Comparison of ENCODE assay signal across 9 mouse cellular contexts in the genomic region with DNA sequence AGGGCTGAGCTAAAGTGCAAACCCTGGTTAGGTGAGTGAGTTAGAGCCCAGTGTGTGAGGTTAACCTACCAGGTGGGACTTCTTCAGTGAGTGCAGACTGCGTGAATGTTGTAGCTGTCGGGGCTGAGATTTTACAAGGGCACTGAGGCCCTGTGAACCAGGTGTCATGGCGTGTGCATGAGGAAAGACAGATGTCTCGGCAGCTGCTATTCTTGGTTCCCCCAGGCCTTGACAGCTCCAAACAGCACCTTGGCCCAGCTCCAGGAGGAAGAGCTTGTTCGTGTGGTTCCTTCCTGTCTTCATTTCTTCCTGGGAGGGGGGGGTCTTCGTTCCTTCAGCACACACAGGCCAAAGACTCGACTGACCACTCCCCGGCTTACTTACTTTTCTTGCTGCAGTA.
A peak's percentile ranks its signal among the peaks of the same experiment; 100 is the strongest.
DNase-seq lines count a peak whose midpoint lies in the region; ATAC-seq and TF ChIP-seq lines count a peak whose summit lies in the region.
"Had no signal": no experiment of that assay in that cellular context is flagged by ENCODE, and none has a peak within 500 bp of the region (broad histone marks: within the 10 kb centered on the region; RNA-seq: fewer than 3 reads in every experiment).

No protein-coding gene starts in this region.

- DNase-seq in hindbrain, postnatal 0 days (ENCODE audit: low spot score) = peak; percentile 30
- DNase-seq in right cerebral cortex, postnatal 10 days (ENCODE audit: low spot score in 2 of 2) = peak; percentile 59 to 61
- DNase-seq in right cerebral cortex, postnatal 4 days = no peak
- peak; percentile 59 for DNase-seq in limb, embryonic 10.5 days (ENCODE audit: low spot score)
- no peak for DNase-seq in thymus, postnatal 25 days
- DNase-seq in cerebellum, adult 18-20 months = no peak
- DNase-seq: kidney, adult 18-20 months had no signal

- no peaks in the 10 kb centered on the region for H3K36me3 ChIP-seq in hindbrain, postnatal 0 days (ENCODE audit: insufficient read depth, low read length)
- H3K36me3 ChIP-seq in hindbrain, embryonic 13.5 days = no peaks in the 10 kb centered on the region
- H3K36me3 ChIP-seq in limb, embryonic 10.5 days = no peaks in the 10 kb centered on the region
- H3K36me3 ChIP-seq: liver, embryonic 12.5 days had no signal

- no peaks in the 10 kb centered on the region for H3K9me3 ChIP-seq in hindbrain, postnatal 0 days (ENCODE audit: low read length)
- no peaks in the 10 kb centered on the region for H3K9me3 ChIP-seq in hindbrain, embryonic 13.5 days
- H3K9me3 ChIP-seq in limb, embryonic 10.5 days (replicated peaks) = no peaks in the 10 kb centered on the region
- H3K9me3 ChIP-seq: liver, embryonic 12.5 days had no signal

- H3K4me3 ChIP-seq in hindbrain, postnatal 0 days (ENCODE audit: low read length) = no peak overlapping the region
- no peak overlapping the region for H3K4me3 ChIP-seq in hindbrain, embryonic 13.5 days
- H3K4me3 ChIP-seq in limb, embryonic 10.5 days = no peak overlapping the region
- H3K4me3 ChIP-seq: liver, embryonic 12.5 days had no signal

- H3K27me3 ChIP-seq in hindbrain, postnatal 0 days (ENCODE audit: insufficient read depth, low read length) = no peaks in the 10 kb centered on the region
- H3K27me3 ChIP-seq in hindbrain, embryonic 13.5 days = no peaks in the 10 kb centered on the region
- no peaks in the 10 kb centered on the region for H3K27me3 ChIP-seq in limb, embryonic 10.5 days (ENCODE audit: low read depth, poor library complexity, severe bottlenecking)
- H3K27me3 ChIP-seq: liver, embryonic 12.5 days had no signal

- WGBS in hindbrain, postnatal 0 days = 54% methylated on average over 8 of the region's 8 CpGs
- WGBS in hindbrain, embryonic 13.5 days = 72% methylated on average over 8 of the region's 8 CpGs
- 46% methylated on average over 8 of the region's 8 CpGs for WGBS in limb, embryonic 10.5 days

- TF ChIP-seq CTCF in hindbrain, postnatal 0 days (IDR thresholded peaks at IDR 0.05; ENCODE audit: low read depth) = no peak

- ATAC-seq in hindbrain, postnatal 0 days = no peak
- no peak for ATAC-seq in hindbrain, embryonic 13.5 days (ENCODE audit: low FRiP score)
- ATAC-seq: liver, embryonic 12.5 days had no signal

- H3K4me1 ChIP-seq in hindbrain, postnatal 0 days (ENCODE audit: insufficient read depth, low read length) = no peaks in the 10 kb centered on the region
- peaks cover 12% of the 10 kb centered on the region for H3K4me1 ChIP-seq in hindbrain, embryonic 13.5 days (replicated peaks)
- peaks cover 28% of the 10 kb centered on the region for H3K4me1 ChIP-seq in limb, embryonic 10.5 days
- H3K4me1 ChIP-seq: liver, embryonic 12.5 days had no signal

- H3K9ac ChIP-seq in hindbrain, postnatal 0 days (replicated peaks; ENCODE audit: low read length) = no peak overlapping the region
- no peak overlapping the region for H3K9ac ChIP-seq in hindbrain, embryonic 13.5 days
- H3K9ac ChIP-seq: liver, embryonic 12.5 days had no signal

- H3K4me2 ChIP-seq in hindbrain, postnatal 0 days (ENCODE audit: low read depth, low read length) = no peak overlapping the region
- H3K4me2 ChIP-seq in hindbrain, embryonic 13.5 days = no peak overlapping the region
- H3K4me2 ChIP-seq: liver, embryonic 12.5 days had no signal

- no peak overlapping the region for H3K27ac ChIP-seq in hindbrain, postnatal 0 days
- H3K27ac ChIP-seq in hindbrain, embryonic 13.5 days = no peak overlapping the region
- peak overlapping the region; percentile 26; the same call in 1 of the 2 replicates for H3K27ac ChIP-seq in limb, embryonic 10.5 days
- H3K27ac ChIP-seq: liver, embryonic 12.5 days had no signal

Comparison
In these comparisons a context has a peak if more than half of its experiments do, and no peak if none do; other contexts are left out.
1. DNase-seq: peak in hindbrain, postnatal 0 days (single experiment), right cerebral cortex, postnatal 10 days (2 of 2) and limb, embryonic 10.5 days (single experiment); none in right cerebral cortex, postnatal 4 days (single experiment), thymus, postnatal 25 days (single experiment) and cerebellum, adult 18-20 months (0 of 2).